Mouse (Mus musculus): ENCODE measurements around the gene Erh.
A peak's percentile ranks its signal among the peaks of the same experiment; 100 is the strongest.

The Erh gene

GRCm38 (mm10) chr12:80643693-80644505 lies at the start of gene Erh, which contains the start of gene Slc39a9:
Erh (minus strand) TSS chr12:80644341.
Slc39a9 (plus strand) TSS chr12:80643883.
- peak; percentile 97 for DNase-seq (ENCODE audit: low read depth, low spot score)

- no peak for DNase-seq (ENCODE audit: low read depth, low spot score)
Measured at GRCm38 (mm10) chr12:80693700-80694099, 49.6 kb upstream of the Erh start.

GRCm38 (mm10) chr12:80692269-80692972 lies 48.3 kb upstream of the Erh start, which contains the start of gene Plekhd1:
Plekhd1 (plus strand) TSS chr12:80692591.
- DNase-seq (ENCODE audit: low read depth, low spot score): peak; percentile 8

- no peak for DNase-seq (ENCODE audit: low read depth, low spot score)
Measured at GRCm38 (mm10) chr12:80691671-80692091, 47.5 kb upstream of the Erh start.

- no peak for DNase-seq (ENCODE audit: low read depth, low spot score)
Measured at GRCm38 (mm10) chr12:80689696-80690095, 45.6 kb upstream of the Erh start.

DNA sequence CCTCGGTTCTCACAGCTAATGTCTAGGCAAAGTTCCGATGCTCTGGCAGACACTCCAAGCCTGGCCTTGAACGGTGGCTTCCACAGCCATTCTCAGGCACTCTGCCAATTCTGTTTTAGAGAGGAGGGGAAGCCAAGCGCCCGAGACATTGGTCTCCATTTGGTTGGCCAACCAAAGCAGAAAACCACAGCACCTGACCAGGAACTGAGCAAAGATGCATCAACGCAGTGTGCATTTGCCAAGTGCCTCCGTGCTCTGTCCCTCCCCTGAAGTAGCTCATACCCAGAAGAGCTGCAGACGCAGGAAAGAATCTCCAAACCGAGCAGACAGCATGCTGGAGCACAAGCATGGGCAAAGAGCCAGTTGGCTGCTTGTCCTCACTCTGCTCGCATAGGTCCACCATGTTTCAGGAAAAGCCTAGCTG lies 43.7 kb upstream of the Erh start:
- no peak for DNase-seq (ENCODE audit: low read depth, low spot score)

DNA sequence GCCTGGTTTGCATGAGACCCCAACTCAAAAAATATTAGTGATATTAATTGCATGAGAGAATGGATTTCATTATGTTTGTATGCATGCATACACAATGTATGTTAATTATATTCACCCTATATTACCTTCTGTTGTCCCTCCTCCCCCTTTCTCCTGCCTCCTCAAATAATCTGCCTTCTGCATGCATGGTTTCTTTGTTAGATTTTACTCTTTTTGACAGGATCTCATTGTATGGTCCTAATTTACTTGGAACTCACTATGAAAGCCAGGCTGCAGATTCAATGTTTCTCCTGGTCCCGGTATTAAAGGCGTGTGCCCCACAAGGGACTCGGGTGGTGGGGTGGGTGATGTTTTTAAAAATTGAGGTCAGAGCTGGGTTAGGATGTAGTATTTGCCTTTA lies 40.2 kb upstream of the Erh start:
- DNase-seq (ENCODE audit: low read depth, low spot score): no peak

GRCm38 (mm10) chr12:80683554-80683953 lies 39.4 kb upstream of the Erh start:
- DNase-seq (ENCODE audit: low read depth, low spot score): no peak

- peak; percentile 42 for DNase-seq (ENCODE audit: low read depth, low spot score)
Measured at GRCm38 (mm10) chr12:80681340-80681739, 37.2 kb upstream of the Erh start.

DNA sequence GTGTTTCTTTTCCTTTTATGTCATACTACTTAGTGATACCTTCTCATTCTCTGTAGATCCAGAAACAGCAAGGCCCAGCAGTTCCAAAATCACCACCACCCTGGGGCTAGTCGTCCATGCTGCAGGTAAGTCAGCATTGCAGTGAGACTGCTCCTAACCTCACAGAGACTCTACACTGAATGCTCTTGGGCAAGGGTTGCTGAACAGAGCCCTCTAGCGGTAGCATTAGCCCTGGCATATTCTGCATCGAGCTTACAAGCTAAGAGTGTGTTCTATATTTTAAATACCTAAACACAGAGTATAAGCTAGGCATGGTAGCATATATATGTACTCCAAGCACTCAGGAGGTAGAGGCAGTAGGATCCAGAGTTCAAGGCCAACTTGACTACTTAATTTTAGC lies 29.0 kb upstream of the Erh start:
- peak; percentile 69 for DNase-seq (ENCODE audit: low read depth, low spot score)

DNA sequence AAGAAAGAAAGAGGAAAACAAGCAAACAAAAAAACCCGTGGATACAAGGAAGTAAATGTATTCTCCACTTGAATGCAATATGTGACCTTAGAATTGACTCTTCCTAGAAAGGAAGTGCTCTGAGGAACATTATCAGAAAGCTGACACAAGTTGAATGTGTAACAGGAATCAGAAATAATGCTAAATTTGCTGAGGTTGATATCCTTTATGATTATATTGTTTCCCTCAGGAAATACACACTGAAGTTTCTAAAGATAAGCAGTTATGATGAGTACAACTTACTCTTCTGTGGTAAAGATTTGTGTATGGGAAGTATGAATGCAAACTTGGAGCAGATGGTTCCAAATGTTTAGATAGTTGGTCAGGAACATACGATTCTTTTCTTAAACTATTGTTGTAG lies 24.2 kb upstream of the Erh start:
- DNase-seq (ENCODE audit: low read depth, low spot score): no peak

DNA sequence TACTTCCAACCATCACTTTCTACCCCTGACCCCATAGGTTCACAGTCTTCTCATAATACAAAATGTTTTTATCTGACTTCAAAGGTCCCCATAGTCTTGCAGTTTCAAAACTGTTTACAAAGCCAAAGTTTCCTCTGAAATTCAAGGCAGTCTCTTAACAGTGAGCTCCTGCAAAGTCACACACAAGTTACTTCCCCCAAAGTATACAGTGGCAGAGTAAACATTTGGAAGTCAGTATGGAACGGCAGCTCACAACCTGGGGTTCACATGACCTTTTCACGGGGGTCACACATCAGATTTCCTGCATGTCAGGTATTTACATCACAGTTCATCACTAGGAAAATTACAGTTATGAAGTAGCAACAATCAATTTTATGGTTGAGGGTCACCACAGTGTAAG lies 19.8 kb upstream of the Erh start:
- DNase-seq (ENCODE audit: low read depth, low spot score): no peak

- DNase-seq (ENCODE audit: low read depth, low spot score): no peak
Measured at GRCm38 (mm10) chr12:80662322-80662721, 18.2 kb upstream of the Erh start.

DNA sequence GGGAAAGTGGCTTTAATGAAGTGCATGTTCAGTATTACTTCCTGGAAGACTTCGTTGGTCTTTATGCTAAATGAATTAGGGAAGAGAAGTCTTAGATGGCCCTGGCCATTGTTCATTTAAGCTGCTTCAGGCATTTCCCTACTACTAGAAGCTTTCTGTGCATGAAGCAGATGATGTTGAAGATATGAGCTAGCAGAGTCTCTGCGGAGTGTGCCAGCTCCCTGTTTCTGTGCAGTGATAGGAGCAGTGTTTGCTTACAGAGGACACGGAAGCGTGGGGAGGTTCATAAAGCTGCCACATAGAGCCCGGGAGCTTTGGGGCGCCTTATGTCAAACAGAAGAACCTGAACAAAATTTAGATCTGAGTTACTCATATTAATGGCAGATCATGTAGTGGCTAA lies 14.5 kb upstream of the Erh start:
- no peak for DNase-seq (ENCODE audit: low read depth, low spot score)

DNA sequence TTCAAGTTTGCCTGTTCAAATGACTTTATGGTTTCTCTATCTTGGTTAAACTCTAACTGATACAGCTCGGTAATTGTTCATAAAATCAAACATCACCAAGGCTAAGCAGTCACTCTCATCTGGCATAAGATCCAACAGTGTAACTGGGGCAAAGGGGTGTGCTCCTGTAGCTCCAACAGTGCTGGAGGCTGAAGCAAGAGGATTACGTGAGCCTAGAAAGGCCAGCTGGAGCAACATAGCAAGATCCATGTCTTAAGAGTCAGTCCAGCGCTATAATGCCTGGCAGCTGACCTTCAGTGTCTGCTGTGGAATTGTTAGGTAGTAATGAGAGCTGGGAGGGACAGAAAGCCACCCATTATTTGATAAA lies 10.5 kb upstream of the Erh start:
- no peak for DNase-seq (ENCODE audit: low read depth, low spot score)

DNA sequence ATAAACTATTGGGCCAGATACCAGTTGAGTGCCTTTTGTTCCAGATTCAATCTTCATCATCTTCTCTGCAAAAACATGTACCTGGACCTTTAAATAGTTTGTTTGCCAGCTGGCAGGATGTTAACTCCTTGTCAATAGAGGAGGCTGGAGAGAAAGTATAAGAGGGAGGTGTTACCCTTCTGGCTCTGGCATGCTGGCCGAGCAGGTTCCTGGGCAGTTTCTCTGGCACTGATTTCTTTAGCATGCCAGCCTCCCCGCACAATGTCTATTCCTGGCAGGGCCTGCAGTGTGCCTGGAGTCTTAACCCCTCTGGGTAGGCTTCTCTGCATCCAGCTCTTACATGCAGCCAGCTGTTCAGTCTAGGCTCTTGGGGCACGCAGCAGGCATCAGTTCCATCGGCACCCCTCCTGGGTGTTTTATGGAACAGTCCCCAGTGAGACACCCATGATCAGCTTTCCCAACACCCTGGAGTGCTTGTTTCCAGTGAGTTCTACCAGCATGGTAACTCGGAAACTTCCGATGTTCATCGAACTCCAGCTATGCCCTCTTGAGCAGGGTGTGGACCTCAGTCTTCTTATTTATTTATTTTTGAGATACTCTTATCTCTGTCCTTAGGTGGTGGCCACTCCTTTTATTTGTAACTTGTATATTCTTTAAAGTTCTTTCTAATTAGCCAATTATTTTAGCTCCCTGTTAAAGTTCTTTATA lies 10.0 kb upstream of the Erh start:
- no peak for DNase-seq (ENCODE audit: low read depth, low spot score)

DNA sequence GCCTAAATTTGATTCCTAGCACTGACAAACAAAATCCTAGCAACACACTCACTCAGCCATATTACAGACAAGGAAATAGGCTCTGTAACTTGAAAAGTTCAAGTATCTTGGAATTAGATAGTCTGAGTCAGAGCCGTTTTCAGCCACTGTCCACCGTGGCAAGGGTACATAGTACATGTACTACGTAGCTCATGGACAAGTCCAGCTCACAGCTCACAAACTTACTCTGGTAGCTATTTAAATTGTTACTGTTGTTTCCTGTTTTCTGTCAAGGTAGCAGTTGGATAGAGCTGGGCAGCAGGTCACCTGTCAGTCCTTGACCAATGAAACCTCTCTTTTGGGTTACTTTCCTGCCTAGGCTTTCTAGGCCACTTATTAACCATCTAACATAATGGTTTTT lies 2.2 kb upstream of the Erh start:
- DNase-seq (ENCODE audit: low read depth, low spot score): no peak

GRCm38 (mm10) chr12:80644506-80644868 lies 346 bp upstream of the Erh start:
- no peak for DNase-seq (ENCODE audit: low read depth, low spot score)

- peak; percentile 80 for DNase-seq (ENCODE audit: low read depth, low spot score)
Measured at GRCm38 (mm10) chr12:80642725-80643692, 1.1 kb downstream of the Erh start.

- no peak for DNase-seq (ENCODE audit: low read depth, low spot score)
Measured at GRCm38 (mm10) chr12:80631790-80632189, 12.4 kb downstream of the Erh start.

DNA sequence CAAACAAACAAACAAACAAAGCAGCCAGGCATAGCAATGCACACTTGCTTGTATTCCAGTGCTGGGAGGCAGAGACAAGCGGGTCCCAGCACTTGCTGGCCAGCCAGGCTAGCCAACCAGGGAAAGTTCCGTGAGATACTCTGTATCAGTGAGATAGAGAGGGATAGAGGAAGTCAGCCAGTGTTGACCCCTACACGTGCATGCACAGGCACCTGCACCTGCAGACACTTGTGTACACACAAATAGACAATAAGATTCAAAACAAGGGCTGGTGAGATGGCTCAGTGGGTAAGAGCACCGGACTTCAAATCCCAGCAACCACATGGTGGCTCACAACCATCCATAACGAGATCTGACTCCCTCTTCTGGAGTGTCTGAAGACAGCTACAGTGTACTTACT lies 23.6 kb downstream of the Erh start:
- no peak for DNase-seq (ENCODE audit: low read depth, low spot score)

Measured in CD4-positive, CD25-positive, alpha-beta regulatory T cell, adult 2 months (primary cell).